In genomic region chr10:12869846-12870245, GRCm38 (mm10) we compare ENCODE assay signal across 8 mouse cellular contexts. TPM values are rescaled to one million over a fixed set of nuclear protein-coding genes. Genes with fewer than 3 reads are reported as not detected.
A peak's percentile ranks its signal among the peaks of the same experiment; 100 is the strongest.
DNase-seq lines count a peak whose midpoint lies in the region; ATAC-seq and TF ChIP-seq lines count a peak whose summit lies in the region.

No protein-coding gene starts in this region.

- intact Hi-C loops in heart, postnatal 14 days (cut with DNase I), result loop anchor here (2.0 to 5.0 kb wide), 4 partner anchors 53 to 178 kb away; no protein-coding TSS in a partner anchor

- H3K27me3 ChIP-seq in heart, embryonic 10.5 days (ENCODE audit: insufficient read depth, poor library complexity, severe bottlenecking), result no peaks in the 10 kb centered on the region
- no peaks in the 10 kb centered on the region for H3K27me3 ChIP-seq in ES-Bruce4 (ENCODE audit: control insufficient read depth, insufficient read depth, low read length, poor library complexity, severe bottlenecking)
- no peaks in the 10 kb centered on the region for H3K27me3 ChIP-seq in hindbrain, embryonic 11.5 days (ENCODE audit: control insufficient read depth, insufficient read depth, low read length)
- peaks cover 4% of the 10 kb centered on the region; the same call in 1 of the 2 replicates for H3K27me3 ChIP-seq in liver, embryonic 16.5 days (ENCODE audit: control insufficient read depth, insufficient read depth, low read depth, low read length)

- no peak for TF ChIP-seq POLR2A in ES-Bruce4 (IDR thresholded peaks at IDR 0.05; ENCODE audit: insufficient read depth, low read length)

- H3K9ac ChIP-seq in ES-Bruce4 (ENCODE audit: low read depth, poor library complexity, severe bottlenecking), result peak overlapping the region; percentile 90; the same call in 1 of the 2 replicates
- no peak overlapping the region for H3K9ac ChIP-seq in hindbrain, embryonic 11.5 days (ENCODE audit: low read depth, low read length)
- H3K9ac ChIP-seq in liver, embryonic 16.5 days (ENCODE audit: low read depth, low read length), result no peak overlapping the region

- ATAC-seq in hindbrain, embryonic 11.5 days (ENCODE audit: low FRiP score), result no peak
- no peak for ATAC-seq in liver, embryonic 16.5 days (ENCODE audit: low read depth)
- no peak for ATAC-seq in frontal cortex, adult (ENCODE audit: low TSS enrichment)

- peak overlapping the region; percentile 96; the same call in 1 of the 2 replicates for H3K4me2 ChIP-seq in hindbrain, embryonic 11.5 days (replicated peaks; ENCODE audit: low read depth, low read length)
- peak overlapping the region; percentile 80 for H3K4me2 ChIP-seq in liver, embryonic 16.5 days (ENCODE audit: low read depth, low read length)

- H3K36me3 ChIP-seq in heart, embryonic 10.5 days, result no peaks in the 10 kb centered on the region
- H3K36me3 ChIP-seq in ES-Bruce4 (ENCODE audit: control insufficient read depth, insufficient read depth, low read length, poor library complexity, severe bottlenecking), result no peaks in the 10 kb centered on the region
- H3K36me3 ChIP-seq in hindbrain, embryonic 11.5 days (ENCODE audit: control insufficient read depth, insufficient read depth, low read length), result no peaks in the 10 kb centered on the region
- no peaks in the 10 kb centered on the region for H3K36me3 ChIP-seq in liver, embryonic 16.5 days (ENCODE audit: control insufficient read depth, insufficient read depth)

- DNase-seq in heart, embryonic 10.5 days (ENCODE audit: low spot score), result no peak
- DNase-seq in heart, postnatal 14 days, result no peak
- DNase-seq in hindbrain, embryonic 11.5 days (ENCODE audit: low spot score), result no peak
- DNase-seq in Muller cell, postnatal 12 days (ENCODE audit: inconsistent ontology term), result no peak
- no peak for DNase-seq in right cerebral cortex, postnatal 4 days

- H3K9me3 ChIP-seq in heart, embryonic 10.5 days, result no peaks in the 10 kb centered on the region
- H3K9me3 ChIP-seq in ES-Bruce4 (replicated peaks; ENCODE audit: control insufficient read depth, insufficient read depth, low read length, poor library complexity, severe bottlenecking), result no peaks in the 10 kb centered on the region
- no peaks in the 10 kb centered on the region for H3K9me3 ChIP-seq in hindbrain, embryonic 11.5 days (ENCODE audit: control insufficient read depth, low read length)
- H3K9me3 ChIP-seq in liver, embryonic 16.5 days (replicated peaks; ENCODE audit: control insufficient read depth, low read length), result no peaks in the 10 kb centered on the region

- 39% methylated on average over 1 of the region's 1 CpGs for WGBS in heart, embryonic 10.5 days
- WGBS in hindbrain, embryonic 11.5 days, result 30% methylated on average over 1 of the region's 1 CpGs
- WGBS in liver, embryonic 16.5 days (ENCODE audit: insufficient replicate concordance), result 30% methylated on average over 1 of the region's 1 CpGs

- peak overlapping the region; percentile 84 for H3K4me3 ChIP-seq in heart, embryonic 10.5 days
- no peak overlapping the region for H3K4me3 ChIP-seq in ES-Bruce4 (ENCODE audit: low read depth, low read length)
- peak overlapping the region; percentile 67; the same call in 1 of the 2 replicates for H3K4me3 ChIP-seq in hindbrain, embryonic 11.5 days (ENCODE audit: low read depth, low read length)
- peak overlapping the region; percentile 74; the same call in 1 of the 2 replicates for H3K4me3 ChIP-seq in liver, embryonic 16.5 days (ENCODE audit: low read depth, low read length)

- H3K4me1 ChIP-seq in heart, embryonic 10.5 days, result peaks cover 13% of the 10 kb centered on the region
- no peaks in the 10 kb centered on the region for H3K4me1 ChIP-seq in ES-Bruce4 (ENCODE audit: control insufficient read depth, insufficient read depth, low read length)
- peaks cover 2% of the 10 kb centered on the region; the same call in 1 of the 2 replicates for H3K4me1 ChIP-seq in hindbrain, embryonic 11.5 days (replicated peaks; ENCODE audit: control insufficient read depth, insufficient read depth, low read length)
- peaks cover 10% of the 10 kb centered on the region for H3K4me1 ChIP-seq in liver, embryonic 16.5 days (ENCODE audit: control insufficient read depth, low read depth, low read length)

- TF ChIP-seq EP300 in ES-Bruce4 (IDR thresholded peaks at IDR 0.05; ENCODE audit: insufficient read depth, low read depth, low read length), result no peak

- no peak for TF ChIP-seq CTCF in ES-Bruce4 (IDR thresholded peaks at IDR 0.05; ENCODE audit: low read depth, low read length)

- H3K27ac ChIP-seq in heart, embryonic 10.5 days, result peak overlapping the region; percentile 99
- no peak overlapping the region for H3K27ac ChIP-seq in ES-Bruce4 (ENCODE audit: insufficient read depth, low read length)
- H3K27ac ChIP-seq in hindbrain, embryonic 11.5 days (ENCODE audit: low read depth, low read length), result no peak overlapping the region
- H3K27ac ChIP-seq in liver, embryonic 16.5 days (ENCODE audit: low read length), result no peak overlapping the region

RNA-seq across cellular contexts. Expression of gene Utrn, which starts 0.7 kb away (rescaled TPM):
- polyA plus RNA-seq in heart, embryonic 10.5 days (2016; fragmentation: Nextera tagmentation; extraction: Ambion mirVana), result 65.2 and 68.5 TPM in 2 replicates
- total RNA-seq in heart, postnatal 14 days (2021), result 10 to 100 TPM; 69.6 to 72.4 TPM
- polyA plus RNA-seq in ES-Bruce4 (2011; ENCODE audit: insufficient read depth, insufficient read length, low read depth, missing spikeins), result 159 and 161 TPM in 2 replicates
- polyA plus RNA-seq in hindbrain, embryonic 11.5 days (2014; fragmentation: Nextera tagmentation; extraction: Ambion mirVana), result 40.2 and 54.7 TPM in 2 replicates
- 8.6 and 10.2 TPM in 2 replicates for polyA plus RNA-seq in liver, embryonic 16.5 days (2015; fragmentation: Nextera tagmentation; extraction: Ambion mirVana)
